Mouse (Mus musculus) monocyte, adult 59 days (primary cell): Measurements from ENCODE around the gene Vmn2r108. TPM values are rescaled to one million over a fixed set of nuclear protein-coding genes. Genes with fewer than 3 reads are reported as not detected.

ENCODE experiments used
- total RNA-seq, 2 experiments: library from RNA; stranded (reverse); gene quantifications; one replicate each; pipeline ENCODE4 v1.2.4; 2023

The Vmn2r108 gene
- total RNA-seq: under 1 TPM; 0.05 to 0.06 TPM

DNA sequence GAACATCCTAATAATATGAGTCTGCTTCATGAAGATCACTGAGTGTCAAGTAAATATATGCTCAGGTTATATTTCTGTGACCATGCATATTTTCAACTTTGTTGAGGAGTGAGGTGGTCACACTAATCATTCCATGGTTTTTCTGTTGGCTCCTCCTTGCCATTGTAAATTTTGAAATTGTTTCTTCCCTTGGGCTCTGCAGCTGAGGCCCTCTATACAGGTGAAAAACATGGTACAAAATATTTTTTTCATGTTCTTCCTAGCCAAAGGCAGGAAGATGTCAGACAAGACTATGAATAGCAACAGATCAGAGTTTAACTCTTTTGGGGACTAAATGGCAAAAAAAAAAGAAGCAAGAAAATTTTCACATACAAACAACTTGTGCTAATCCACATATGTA is at the start of gene Vmn2r108:
Gene Vmn2r108, minus strand, starts transcription at position 101 of the 400 bp plus-strand sequence.

DNA sequence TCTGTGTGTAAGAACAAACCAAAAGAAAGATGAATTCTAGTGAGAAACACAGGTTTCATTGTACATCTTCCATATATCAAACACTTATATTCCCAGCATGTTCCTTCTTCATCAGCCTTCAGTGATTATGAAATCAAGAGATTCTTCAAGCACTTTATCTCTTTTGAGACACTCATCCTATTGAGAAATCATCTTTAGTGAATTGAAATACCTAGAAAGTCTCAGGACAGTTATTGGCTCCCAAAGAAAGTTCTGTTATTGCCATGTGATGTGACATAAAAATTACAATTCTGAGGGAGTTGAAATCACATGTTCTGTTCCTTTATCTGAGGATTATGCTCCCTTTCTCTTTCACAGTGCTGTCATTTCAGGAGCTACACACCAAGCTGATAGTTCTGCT is 16.7 kb upstream of the Vmn2r108 start, which contains the start of gene Vmn1r225:
Gene Vmn1r225, plus strand, starts transcription at position 301 of the 400 bp plus-strand sequence.

DNA sequence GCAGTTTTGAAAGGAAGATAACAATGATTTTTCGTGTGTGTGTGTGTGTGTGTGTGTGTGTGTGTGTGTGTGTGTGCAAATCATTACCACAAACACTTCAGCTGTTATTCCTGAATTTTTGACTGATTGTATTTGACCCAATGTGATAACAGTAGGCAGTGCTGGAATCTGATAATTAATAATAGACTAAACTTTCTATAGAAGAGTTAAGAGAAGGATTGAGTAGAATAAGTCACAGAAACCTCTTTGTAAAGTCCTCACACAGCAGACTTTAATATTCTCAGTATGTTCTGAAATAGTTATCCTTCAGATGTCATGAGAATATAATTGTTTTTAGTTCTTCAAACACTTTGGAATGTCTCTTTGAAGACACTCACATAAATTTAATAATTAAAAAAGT is 67.3 kb downstream of the Vmn2r108 start, which contains the start of gene Vmn1r224:
Gene Vmn1r224, plus strand, starts transcription at position 301 of the 400 bp plus-strand sequence.

Other genes starting within 250 kb of the Vmn2r108 start
- gene Vmn2r105, start 246.3 kb downstream of the Vmn2r108 start, total RNA-seq: not detected
- gene Vmn2r106, start 195.8 kb downstream of the Vmn2r108 start, total RNA-seq: not detected
- not detected for gene Vmn2r107, start 136.1 kb downstream of the Vmn2r108 start, total RNA-seq
- not detected for gene Vmn1r224, start 67.2 kb downstream of the Vmn2r108 start, total RNA-seq
- gene Vmn1r225, start 16.8 kb upstream of the Vmn2r108 start, total RNA-seq: not detected
- not detected for gene Vmn2r109, start 83.4 kb upstream of the Vmn2r108 start, total RNA-seq
- not detected for gene Vmn2r110, start 115.1 kb upstream of the Vmn2r108 start, total RNA-seq
- gene Fpr-rs3, start 143.5 kb upstream of the Vmn2r108 start, total RNA-seq: not detected
- gene Vmn1r226, start 201.5 kb upstream of the Vmn2r108 start, total RNA-seq: not detected
- gene Vmn1r227, start 248.5 kb upstream of the Vmn2r108 start, total RNA-seq: not detected